Mouse (Mus musculus) thymus, adult 2 months (tissue): Measurements from ENCODE around the gene Dnase1l3.

Experiments used
- CTCF ChIP-seq: fragments of 200-500 bp; IDR thresholded peaks from 2 replicates; pipeline ENCODE4 v1.5.1; 2012; ENCODE audit warnings: mild to moderate bottlenecking, control low read depth, low read length, moderate library complexity, borderline replicate concordance; ENCODE audit not compliant: control insufficient read depth, poor library complexity, insufficient read depth; ENCODE audit errors: extremely low read depth
- POLR2A ChIP-seq: fragments of 200-500 bp; IDR thresholded peaks from 2 replicates; pipeline ENCODE4 v1.6.1; 2012; ENCODE audit warnings: mild to moderate bottlenecking, low read length, control low read depth, moderate library complexity; ENCODE audit not compliant: control insufficient read depth, poor library complexity, insufficient read depth; ENCODE audit errors: extremely low read depth

DNA sequence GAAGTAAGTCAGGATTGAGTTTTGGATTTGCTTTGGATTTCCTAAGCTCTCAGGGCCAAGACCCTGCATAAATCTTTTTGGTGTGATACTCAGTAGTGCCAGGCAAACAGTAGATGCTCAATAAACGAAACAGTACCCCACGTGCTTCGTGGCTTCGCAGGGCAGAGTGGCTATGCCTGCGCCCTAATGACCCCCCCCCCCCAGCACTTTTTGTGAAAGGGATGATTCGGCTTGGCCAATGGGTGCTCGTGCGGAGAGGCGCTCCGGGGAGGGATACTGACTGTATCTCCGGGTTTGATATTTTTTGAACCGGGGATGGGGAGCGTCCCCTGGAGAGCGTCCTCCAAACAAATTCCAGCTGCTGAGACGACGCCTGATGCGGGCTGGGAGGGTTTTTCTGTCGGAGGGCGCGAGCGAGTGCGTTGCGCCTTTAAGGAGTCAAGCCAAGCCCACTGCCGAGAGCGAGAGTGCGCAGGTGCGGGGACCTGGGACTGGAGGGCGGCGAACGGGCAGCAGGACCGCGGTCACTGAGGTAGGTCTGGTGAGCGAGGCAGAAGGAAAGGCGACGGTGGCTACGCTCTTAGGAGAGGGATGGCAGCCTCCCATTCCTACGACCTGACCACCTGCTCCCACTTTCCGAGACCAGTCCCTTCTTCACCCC, 8.2 kb upstream of the Dnase1l3 start, which contains the start of gene Abhd6:
- TF ChIP-seq CTCF, result 0 out of 2 replicates have a peak, but pooled peaks have one; percentile 21
- TF ChIP-seq POLR2A, result 0 out of 2 replicates have a peak, but pooled peaks have one; percentile 25
